Mouse (Mus musculus) E14TG2a.4 (cell line): ENCODE data around the gene Rita1.

Experiments used
- CTCF ChIP-seq: conservative IDR thresholded peaks from 2 replicates; pipeline ENCODE4 v1.5.1; 2014; ENCODE audit warnings: low read length
- NANOG ChIP-seq: IDR thresholded peaks from 2 replicates; pipeline ENCODE4 v1.6.1; 2014; ENCODE audit warnings: borderline replicate concordance, low read length, mixed read lengths
- POU5F1 ChIP-seq: IDR thresholded peaks from 2 replicates; pipeline ENCODE4 v1.6.1; 2014; ENCODE audit warnings: low read length, borderline replicate concordance

DNA sequence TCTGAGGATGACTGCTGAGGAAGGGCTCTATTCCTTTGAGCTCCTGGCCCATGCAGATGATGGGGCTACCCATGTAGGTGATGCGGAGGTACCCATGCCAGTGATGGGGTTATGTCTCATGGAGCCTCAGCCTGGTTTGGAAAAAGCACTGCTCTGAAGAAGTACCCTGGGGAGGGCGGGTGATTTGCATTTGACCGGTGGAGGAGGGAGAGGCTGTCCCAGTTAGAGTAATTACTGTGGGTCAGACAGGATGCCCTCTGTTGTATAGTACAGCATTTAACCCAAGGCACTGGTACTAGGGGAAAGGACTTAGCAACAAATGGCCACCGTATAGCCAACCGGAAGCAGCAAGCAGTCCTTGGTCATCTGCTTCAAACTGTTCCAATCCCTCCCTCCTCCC, 22.5 kb upstream of the Rita1 start:
- TF ChIP-seq CTCF = no peak
- TF ChIP-seq NANOG = no peak
- TF ChIP-seq POU5F1 = no peak
